Mouse (Mus musculus): ENCODE results near the gene Mcm10. TPM values are rescaled to one million over a fixed set of nuclear protein-coding genes. Genes with fewer than 3 reads are reported as not detected.
A peak's percentile ranks its signal among the peaks of the same experiment; 100 is the strongest.

The Mcm10 gene
- total and polyA plus RNA-seq, 3 experiments: 72.6 to 104 (median 73.6) TPM

GRCm38 (mm10) chr2:5040281-5041161 is 27.9 kb upstream of the Mcm10 start:
- Histone ChIP-seq H3K4me3 (replicated peaks in 1 of 3; ENCODE audit: low read depth in 2 of 3, low read length in 2 of 3, poor library complexity in 1 of 3) (no peak overlapping the region), H3K4me1 (ENCODE audit: control insufficient read depth in 1 of 2, insufficient read depth in 2 of 2) (peaks cover 11 to 67% of the 10 kb centered on the region in 2 experiments), H3K36me3 (replicated peaks in 1 of 2; ENCODE audit: control insufficient read depth in 1 of 2, insufficient read depth in 1 of 2, low read length in 1 of 2) (peaks cover 39 to 83% of the 10 kb centered on the region in 2 experiments), H3K79me2 (replicated peaks; ENCODE audit: control insufficient read depth, extremely low read depth, insufficient read depth, poor library complexity, severe bottlenecking) (no peaks in the 10 kb centered on the region), H3K9me3 (replicated peaks; ENCODE audit: low read length) (no peaks in the 10 kb centered on the region), H3K9ac (ENCODE audit: insufficient read depth, low read depth) (no peak overlapping the region), H3K27ac (ENCODE audit: insufficient read depth, low read depth) (no peak overlapping the region), H3K4me2 (ENCODE audit: insufficient read depth, low read depth, poor library complexity, severe bottlenecking) (no peak overlapping the region), H3K27me3 (replicated peaks) (no peaks in the 10 kb centered on the region)
- dilution Hi-C loops (cut with MboI; ENCODE audit: extremely low pct_ligation_motif_present, extremely low pct_unique_long_range_greater_than_20kb, low sequenced_read_pairs): no loop called here
- in situ Hi-C loops (cut with MboI; ENCODE audit: low pct_ligation_motif_present, low pct_unique_long_range_greater_than_20kb, low sequenced_read_pairs): no loop called here
- peak; percentile 79 for TF ChIP-seq EP300 (IDR thresholded peaks at IDR 0.05; ENCODE audit: low read length)
- no peak for TF ChIP-seq SIN3A (IDR thresholded peaks at IDR 0.05; ENCODE audit: low read length)
- DNase-seq (ENCODE audit: extremely low read depth): peak; percentile 45

GRCm38 (mm10) chr2:5039350-5040170 is 27.0 kb upstream of the Mcm10 start:
- TF ChIP-seq POLR2A (IDR thresholded peaks at IDR 0.05; ENCODE audit: low read depth, low read length) (no peak), HCFC1 (IDR thresholded peaks at IDR 0.05; ENCODE audit: low read depth, low read length) (no peak)
- peaks cover 43 to 86% of the 10 kb centered on the region in 2 experiments for H3K36me3 ChIP-seq (replicated peaks in 1 of 2; ENCODE audit: control insufficient read depth in 1 of 2, insufficient read depth in 1 of 2, low read length in 1 of 2)
- in situ Hi-C loops (cut with MboI; ENCODE audit: low pct_ligation_motif_present, low pct_unique_long_range_greater_than_20kb, low sequenced_read_pairs): no loop called here
- no peaks in the 10 kb centered on the region for H3K9me3 ChIP-seq (replicated peaks; ENCODE audit: low read length)
- dilution Hi-C loops (cut with MboI; ENCODE audit: extremely low pct_ligation_motif_present, extremely low pct_unique_long_range_greater_than_20kb, low sequenced_read_pairs): no loop called here
- H3K79me2 ChIP-seq (replicated peaks; ENCODE audit: control insufficient read depth, extremely low read depth, insufficient read depth, poor library complexity, severe bottlenecking): no peaks in the 10 kb centered on the region
- no peak overlapping the region for H3K27ac ChIP-seq (ENCODE audit: insufficient read depth, low read depth)
- no peak overlapping the region for H3K4me3 ChIP-seq (replicated peaks in 1 of 3; ENCODE audit: low read depth in 2 of 3, low read length in 2 of 3, poor library complexity in 1 of 3)
- DNase-seq (ENCODE audit: extremely low read depth): no peak
- H3K27me3 ChIP-seq (replicated peaks): no peaks in the 10 kb centered on the region
- H3K4me2 ChIP-seq (ENCODE audit: insufficient read depth, low read depth, poor library complexity, severe bottlenecking): no peak overlapping the region
- peaks cover 7 to 66% of the 10 kb centered on the region in 2 experiments for H3K4me1 ChIP-seq (ENCODE audit: control insufficient read depth in 1 of 2, insufficient read depth in 2 of 2)
- H3K9ac ChIP-seq (ENCODE audit: insufficient read depth, low read depth): no peak overlapping the region

- H3K9ac ChIP-seq (ENCODE audit: insufficient read depth, low read depth): no peak overlapping the region
- H3K4me1 ChIP-seq (ENCODE audit: control insufficient read depth in 1 of 2, insufficient read depth in 2 of 2): peaks cover 7 to 66% of the 10 kb centered on the region in 2 experiments
- no peak for DNase-seq (ENCODE audit: extremely low read depth)
- H3K27me3 ChIP-seq (replicated peaks): no peaks in the 10 kb centered on the region
- no peak overlapping the region for H3K4me3 ChIP-seq (replicated peaks in 1 of 3; ENCODE audit: low read depth in 2 of 3, low read length in 2 of 3, poor library complexity in 1 of 3)
- H3K36me3 ChIP-seq (replicated peaks in 1 of 2; ENCODE audit: control insufficient read depth in 1 of 2, insufficient read depth in 1 of 2, low read length in 1 of 2): peaks cover 37 to 83% of the 10 kb centered on the region in 2 experiments
- TF ChIP-seq ETS1 (conservative IDR thresholded peaks at IDR 0.05; ENCODE audit: low read depth, low read length) (no peak), MAFK (IDR thresholded peaks at IDR 0.05; ENCODE audit: insufficient replicate concordance, low read length) (no peak), RAD21 (IDR thresholded peaks at IDR 0.05; ENCODE audit: low read depth, low read length) (no peak), ZC3H11A (IDR thresholded peaks at IDR 0.05; ENCODE audit: low read depth, low read length) (no peak), CHD2 (IDR thresholded peaks at IDR 0.05; ENCODE audit: low read length) (no peak), POLR2A (IDR thresholded peaks at IDR 0.05; ENCODE audit: low read depth, low read length) (no peak), KAT2A (IDR thresholded peaks at IDR 0.05; ENCODE audit: insufficient replicate concordance, low read length) (no peak), TBP (conservative IDR thresholded peaks at IDR 0.05; ENCODE audit: low read depth, low read length) (no peak), PAX5 (IDR thresholded peaks at IDR 0.05; ENCODE audit: low read length) (no peak), MYC (IDR thresholded peaks at IDR 0.05; ENCODE audit: low read depth, low read length) (no peak), GABPA (IDR thresholded peaks at IDR 0.05; ENCODE audit: insufficient replicate concordance, low read depth, low read length) (no peak)
- H3K27ac ChIP-seq (ENCODE audit: insufficient read depth, low read depth): no peak overlapping the region
- no peaks in the 10 kb centered on the region for H3K79me2 ChIP-seq (replicated peaks; ENCODE audit: control insufficient read depth, extremely low read depth, insufficient read depth, poor library complexity, severe bottlenecking)
- dilution Hi-C loops (cut with MboI; ENCODE audit: extremely low pct_ligation_motif_present, extremely low pct_unique_long_range_greater_than_20kb, low sequenced_read_pairs): no loop called here
- no peaks in the 10 kb centered on the region for H3K9me3 ChIP-seq (replicated peaks; ENCODE audit: low read length)
- in situ Hi-C loops (cut with MboI; ENCODE audit: low pct_ligation_motif_present, low pct_unique_long_range_greater_than_20kb, low sequenced_read_pairs): no loop called here
- no peak overlapping the region for H3K4me2 ChIP-seq (ENCODE audit: insufficient read depth, low read depth, poor library complexity, severe bottlenecking)
These were observed 25.7 kb upstream of the Mcm10 start for GRCm38 (mm10) chr2:5038320-5038719.
